Mouse (Mus musculus) thymus, adult 18-20 months (tissue): Measurements from ENCODE around the gene Sox13.
A peak's percentile ranks its signal among the peaks of the same experiment; 100 is the strongest.

ENCODE experiments used
- DNase-seq, 2 experiments: peaks; one replicate each; pipeline ENCODE4 v3.0.0; 2022; ENCODE audit warnings: mixed read lengths in 2 of 2

The Sox13 gene

DNA sequence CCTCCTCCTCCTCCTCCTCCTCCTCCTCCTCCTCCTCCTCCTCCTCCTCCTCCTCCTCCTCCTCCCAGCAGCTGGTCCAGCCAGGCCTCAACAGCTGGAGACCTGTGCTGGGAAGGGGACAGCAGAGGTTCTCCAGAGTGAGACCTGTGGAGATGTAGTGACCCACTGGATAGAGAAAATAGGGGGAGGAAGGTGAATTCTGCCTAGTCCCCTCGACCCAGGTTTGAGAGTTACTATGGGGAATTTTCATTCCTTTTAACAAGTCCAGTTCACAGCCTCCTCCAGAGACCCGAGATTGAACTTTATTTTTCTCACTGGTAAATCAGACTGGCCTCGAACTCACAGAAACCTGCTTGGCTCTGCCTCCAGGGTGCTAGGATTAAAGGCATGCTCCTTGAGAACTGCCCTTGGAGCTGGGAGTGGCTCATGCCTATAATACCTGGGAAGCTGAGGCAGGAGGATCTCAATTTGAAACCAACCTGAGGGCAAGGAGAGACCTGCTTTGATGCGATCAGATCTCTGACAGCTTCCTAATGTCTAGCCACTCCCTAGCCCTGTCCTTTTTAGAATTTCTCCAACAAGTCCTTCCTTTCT lies 467 bp upstream of the Sox13 start:
- no peak for DNase-seq

GRCm38 (mm10) chr1:133423166-133423542 lies 1.0 kb downstream of the Sox13 start:
- DNase-seq, result no peak

DNA sequence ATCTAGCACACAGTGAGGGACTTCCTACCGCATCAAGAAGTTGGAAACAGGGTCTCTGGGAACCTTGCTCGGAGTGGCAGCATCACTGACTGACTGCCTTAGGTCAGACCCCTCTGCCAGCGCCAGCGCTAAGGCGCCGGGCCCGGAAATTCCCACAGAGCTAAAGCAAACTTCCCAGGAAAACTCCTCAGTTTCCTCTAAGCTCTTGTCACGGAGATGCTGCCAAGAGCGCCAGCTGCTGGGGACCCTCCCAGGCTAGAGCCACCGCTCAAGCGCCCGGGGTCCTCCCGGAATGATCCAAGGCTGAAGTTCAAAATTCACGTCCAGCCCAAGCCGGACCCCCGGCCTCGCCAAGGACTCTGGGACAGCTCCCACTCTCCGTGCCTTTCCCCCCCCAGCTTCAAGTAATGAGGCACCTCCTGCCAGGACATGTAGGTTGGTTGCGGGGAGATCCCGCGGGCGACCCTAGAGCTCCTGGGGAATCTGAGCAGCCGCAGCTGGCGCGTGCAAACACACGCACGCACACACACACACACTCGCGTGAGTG lies 1.5 kb downstream of the Sox13 start:
- no peak for DNase-seq

DNA sequence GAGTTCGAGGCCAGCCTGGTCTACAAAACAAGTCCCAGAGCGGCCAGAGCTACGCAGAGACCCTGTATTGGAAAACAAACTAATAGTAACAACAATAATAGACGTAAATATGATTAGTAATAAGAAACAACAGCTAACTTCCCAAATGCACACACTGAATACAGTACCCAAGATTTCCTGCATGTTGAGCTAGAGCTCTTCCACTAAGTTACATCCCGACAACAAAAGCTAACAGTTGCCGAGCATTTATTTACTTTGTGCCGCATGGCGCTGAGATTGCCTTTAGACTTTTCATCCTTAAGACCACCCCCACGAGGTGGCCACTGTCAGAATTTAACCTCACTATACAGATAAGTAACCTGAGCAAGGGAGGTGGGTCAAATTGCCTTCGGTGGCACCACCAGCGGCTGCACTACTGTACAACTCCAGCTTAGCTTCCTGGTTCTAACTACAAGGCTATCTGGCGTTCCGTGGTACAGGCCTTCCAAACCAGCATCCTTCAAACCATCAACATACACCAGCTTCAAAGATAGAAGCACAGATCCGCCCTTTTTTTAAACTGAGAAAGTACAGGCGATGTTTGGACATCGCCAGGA lies 2.1 kb downstream of the Sox13 start:
- no peak for DNase-seq

GRCm38 (mm10) chr1:133421061-133421460 lies 3.1 kb downstream of the Sox13 start:
- DNase-seq, result no peak

DNA sequence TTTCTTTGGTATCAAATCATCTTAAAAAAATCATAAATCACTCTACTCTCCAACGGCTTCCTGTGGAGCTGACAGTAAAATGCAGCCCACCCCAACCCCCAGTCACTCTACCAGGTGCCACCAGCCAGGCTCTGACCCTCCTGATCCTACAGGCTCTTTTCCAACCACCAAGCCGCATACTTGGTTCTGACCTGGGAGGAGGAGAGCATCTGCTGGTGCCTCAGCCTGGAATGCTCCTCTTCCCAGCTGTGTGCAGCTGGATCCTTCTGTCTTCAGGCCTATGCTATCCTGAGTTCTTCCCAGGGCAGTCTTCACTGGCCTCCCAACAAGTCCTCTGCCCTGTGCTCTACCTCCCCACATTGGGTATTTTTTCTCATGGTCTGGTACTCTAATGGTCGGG lies 3.7 kb downstream of the Sox13 start:
- DNase-seq, result no peak

DNA sequence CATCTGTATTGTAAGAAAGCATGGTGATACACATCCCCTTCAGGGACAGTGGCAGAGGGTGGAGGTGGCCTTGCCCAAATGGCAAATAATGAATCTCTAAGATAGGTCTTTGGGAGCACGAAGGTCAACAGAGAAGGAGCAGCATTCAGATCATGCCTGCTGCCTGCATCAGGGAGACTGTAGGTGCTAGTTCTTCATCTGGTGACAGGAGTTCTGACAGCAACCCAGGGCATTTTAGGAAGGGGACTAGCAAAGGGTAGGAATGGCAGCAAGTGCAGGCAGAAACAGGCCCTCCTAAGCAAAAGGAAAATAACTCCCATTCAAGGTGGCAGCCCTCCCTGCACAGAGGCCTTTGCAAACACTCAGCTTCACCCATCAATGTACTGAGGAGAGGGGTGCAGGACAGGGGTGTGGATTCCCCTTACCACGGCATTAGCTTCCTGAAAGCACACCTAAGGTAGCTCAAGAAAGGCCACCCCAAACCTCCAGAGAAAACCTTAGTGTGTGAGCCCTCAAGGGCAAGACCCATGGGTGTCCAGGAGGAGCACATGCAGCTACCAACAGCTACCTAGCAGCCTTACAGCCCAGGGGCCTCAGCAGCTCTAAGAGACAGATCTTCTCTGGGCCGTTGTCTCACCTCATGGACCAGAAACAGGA lies 4.9 kb downstream of the Sox13 start:
- no peak for DNase-seq

DNA sequence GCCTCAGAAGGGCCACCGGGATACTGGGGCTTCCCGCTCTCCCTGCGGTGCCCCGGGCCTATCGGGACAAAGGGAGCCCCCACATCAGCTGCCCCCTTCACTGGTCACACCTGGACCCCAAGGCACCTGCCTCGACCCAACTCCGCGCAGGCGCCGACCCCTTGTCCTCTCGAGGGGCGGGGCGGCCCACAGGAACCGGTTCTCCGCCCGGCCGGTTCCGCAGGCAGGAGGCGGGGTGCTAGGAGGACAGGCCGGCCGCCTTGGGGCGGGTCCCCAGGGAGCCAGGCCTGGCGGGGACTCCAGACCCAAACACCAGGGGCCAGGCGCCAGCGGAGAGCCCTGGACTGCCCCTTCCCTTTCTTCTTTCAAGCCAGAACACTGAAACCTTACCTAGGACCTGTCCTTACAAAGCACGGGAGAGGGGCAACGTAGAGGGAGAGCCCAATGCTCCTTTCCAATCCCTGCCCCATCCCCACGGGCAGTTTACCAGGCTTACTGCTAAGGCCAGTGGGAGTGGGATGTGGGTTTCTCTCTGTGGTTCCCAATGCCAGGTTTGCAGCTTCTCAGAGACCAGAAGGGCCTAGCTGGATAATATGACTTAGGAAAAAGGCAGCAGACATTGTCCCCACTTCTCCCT lies 5.9 kb downstream of the Sox13 start:
- peak; percentile 21 to 24 for DNase-seq

DNA sequence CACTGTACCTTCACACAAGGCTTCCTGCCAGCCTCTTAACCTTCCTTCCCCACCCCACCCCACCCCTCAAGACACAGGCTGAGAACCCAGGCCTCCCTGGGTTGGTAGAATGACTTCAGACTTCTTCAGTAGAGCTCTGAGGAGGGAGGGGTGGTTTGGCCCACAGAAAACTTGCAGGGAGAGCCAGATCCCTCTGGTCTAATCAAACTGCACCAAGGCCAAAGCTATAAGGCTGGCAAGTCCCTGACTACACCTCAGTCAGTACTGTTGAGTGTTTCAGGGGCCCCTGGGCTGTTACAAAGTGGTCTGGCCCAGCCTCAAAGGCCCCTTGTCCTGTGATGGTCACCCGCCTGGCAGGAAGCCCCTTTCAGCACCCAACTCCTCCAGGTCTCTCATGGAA lies 6.6 kb downstream of the Sox13 start:
- no peak for DNase-seq

DNA sequence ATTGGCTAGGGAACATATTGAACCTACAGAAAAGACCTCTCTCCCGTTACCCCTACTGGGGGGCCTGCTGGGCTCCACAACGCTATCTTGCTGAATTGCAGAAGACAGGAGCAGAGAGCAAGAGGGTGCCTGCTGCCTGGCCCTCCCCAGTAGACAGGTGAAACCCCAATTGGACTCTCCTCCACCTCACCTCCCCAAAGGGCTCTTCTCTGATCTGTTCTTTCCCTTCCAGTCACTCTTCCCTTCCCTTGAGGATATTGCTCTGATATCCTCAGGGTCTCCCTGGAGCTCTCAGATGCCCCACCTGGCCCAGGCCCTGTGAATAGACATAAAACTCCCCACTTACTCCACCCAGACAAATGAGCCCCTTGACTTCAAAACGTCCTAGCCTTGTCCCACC lies 7.1 kb downstream of the Sox13 start:
- no peak for DNase-seq

GRCm38 (mm10) chr1:133416472-133416871 lies 7.7 kb downstream of the Sox13 start:
- no peak for DNase-seq

- DNase-seq, result no peak
Observed at GRCm38 (mm10) chr1:133415505-133415904, 8.7 kb downstream of the Sox13 start.

DNA sequence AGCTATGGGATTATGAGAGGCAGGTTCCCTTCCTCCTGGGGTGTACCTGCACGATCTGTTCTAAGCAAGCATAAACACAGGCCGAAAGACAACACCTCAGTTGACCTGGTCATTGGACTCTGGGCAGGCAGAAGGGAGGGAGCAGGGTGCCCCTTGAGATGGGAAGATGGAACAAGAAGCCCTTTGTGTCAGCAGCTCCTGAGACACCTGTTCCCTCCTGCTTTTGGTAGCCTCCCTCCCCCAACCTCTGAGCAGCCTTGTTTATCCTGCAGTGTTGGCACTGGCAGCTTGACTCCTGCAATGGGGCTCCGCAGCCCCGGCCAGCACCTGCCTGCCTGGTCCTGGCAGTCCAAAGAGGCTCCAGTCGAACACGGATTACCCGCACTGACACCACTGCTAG lies 9.1 kb downstream of the Sox13 start:
- DNase-seq, result no peak

- no peak for DNase-seq
Observed at GRCm38 (mm10) chr1:133412941-133413340, 11.2 kb downstream of the Sox13 start.

DNA sequence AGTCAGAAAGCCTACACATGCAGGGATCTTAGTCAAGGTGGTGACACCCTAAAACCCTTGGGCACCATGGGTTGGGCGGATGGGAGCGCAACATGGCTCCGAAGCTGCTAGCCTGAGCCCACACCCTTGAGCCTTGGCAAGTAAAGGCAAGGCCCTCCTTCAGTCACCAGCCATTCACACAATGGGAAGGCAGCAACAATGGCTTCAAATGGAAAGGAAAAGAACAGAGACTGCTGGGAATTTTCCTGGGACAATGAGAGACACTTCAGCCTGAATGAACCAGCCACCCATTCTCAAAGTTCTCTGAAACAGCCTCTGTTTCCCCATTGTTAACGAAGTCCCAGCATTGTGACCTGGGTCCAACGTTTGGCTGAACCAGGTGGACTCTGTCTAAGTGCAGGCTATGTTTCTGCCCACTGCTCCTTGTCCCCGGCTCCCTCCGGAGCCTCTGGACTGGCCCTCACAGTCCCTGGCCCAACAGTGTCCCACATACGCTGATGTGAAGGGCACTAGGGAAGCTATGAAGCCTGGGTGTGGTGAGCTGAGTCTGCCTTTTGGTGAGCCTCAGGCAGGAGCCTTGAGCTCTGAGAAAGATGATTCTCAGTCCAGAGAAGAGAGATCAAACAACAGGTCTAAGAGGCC lies 12.6 kb downstream of the Sox13 start:
- DNase-seq, result no peak

DNA sequence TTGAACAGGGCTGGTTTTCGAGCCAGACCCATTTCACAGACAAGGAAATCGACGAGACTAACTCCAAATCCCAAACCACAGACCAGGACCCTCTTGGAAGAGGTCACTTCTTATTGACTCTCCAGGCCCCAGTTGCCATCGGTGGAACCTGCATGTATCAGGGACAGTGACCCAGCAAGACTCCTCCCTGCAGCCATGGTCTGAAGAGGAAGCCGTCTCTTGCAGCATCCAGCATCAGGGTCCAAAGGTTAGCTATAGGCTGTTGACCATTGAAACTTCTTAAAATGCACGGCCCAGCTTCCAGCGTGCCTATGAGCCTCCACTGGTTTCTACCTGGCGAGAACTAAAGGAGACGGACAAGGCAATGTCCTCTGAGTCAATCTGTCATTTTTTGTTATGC lies 14.4 kb downstream of the Sox13 start:
- no peak for DNase-seq

- no peak for DNase-seq
Observed at GRCm38 (mm10) chr1:133408880-133409516, 15.2 kb downstream of the Sox13 start.

GRCm38 (mm10) chr1:133408321-133408720 lies 15.9 kb downstream of the Sox13 start:
- DNase-seq, result no peak

- no peak for DNase-seq
Observed at GRCm38 (mm10) chr1:133407436-133407835, 16.7 kb downstream of the Sox13 start.

DNA sequence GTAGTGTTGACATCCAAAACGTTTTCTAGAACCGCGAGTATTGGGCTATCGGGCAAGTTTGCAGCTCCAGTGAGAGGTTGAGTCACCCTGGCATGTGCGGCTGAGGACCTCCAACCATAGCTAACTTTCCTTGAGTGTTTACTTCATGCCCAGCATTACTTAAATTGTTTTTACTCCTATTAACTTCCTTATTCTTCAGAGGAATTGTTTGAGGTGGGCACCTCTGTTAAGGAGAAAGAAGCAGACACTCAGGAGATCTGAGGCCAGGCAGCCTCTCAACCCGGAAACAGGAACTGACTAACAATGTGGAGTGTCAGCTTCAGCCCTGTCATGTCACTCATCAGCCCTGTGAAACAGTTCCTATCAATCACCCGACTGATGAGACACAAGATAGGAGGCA lies 17.6 kb downstream of the Sox13 start:
- no peak for DNase-seq

DNA sequence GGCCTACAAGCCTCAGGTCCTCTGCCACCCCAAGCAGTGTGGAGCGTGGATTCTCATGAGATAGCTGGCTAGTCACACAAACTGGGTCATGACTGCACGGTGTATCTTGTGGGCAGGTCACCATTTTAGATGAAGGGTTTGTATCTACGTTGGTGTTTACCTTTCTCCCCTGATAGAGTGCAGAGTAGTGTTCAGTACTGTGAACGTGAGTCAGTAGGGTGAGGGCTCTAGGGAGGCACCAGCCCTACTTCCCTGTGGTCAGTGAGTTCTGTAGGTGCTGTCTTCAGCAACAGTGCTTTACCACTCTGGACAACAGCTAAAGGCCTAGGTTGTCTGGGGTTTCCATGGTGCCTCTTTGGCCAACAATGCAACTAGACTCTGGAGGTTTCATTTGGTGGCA lies 20.2 kb downstream of the Sox13 start:
- DNase-seq, result no peak

- peak in 1 of 2 experiments; percentile 29 for DNase-seq
Observed at GRCm38 (mm10) chr1:133400014-133400725, 24.0 kb downstream of the Sox13 start.
